Mouse (Mus musculus) thymus, adult 18-20 months (tissue): ENCODE results near the gene Rfk.

Experiments used
- DNase-seq, 2 experiments: peaks; one replicate each; pipeline ENCODE4 v3.0.0; 2022; ENCODE audit warnings: mixed read lengths in 2 of 2

Gene Rfk

DNA sequence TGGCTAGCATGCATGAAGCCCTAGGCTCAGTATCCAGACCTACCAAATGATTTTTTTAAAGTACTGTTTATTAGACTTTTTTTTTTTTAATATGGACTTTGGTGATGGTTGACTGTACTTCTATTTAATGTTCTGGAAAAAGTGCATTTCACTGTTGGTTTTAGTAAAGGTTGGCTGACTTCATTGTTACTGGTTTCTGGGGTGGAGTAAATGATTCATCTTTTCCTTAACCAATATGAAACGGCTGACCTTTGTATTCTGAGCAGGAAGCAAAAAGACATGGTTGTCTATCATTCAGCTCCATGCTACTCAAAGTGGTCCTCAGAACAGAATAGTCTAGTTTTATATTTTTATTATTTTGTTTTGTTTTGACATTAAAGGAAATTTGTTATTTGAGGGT is 8.4 kb upstream of the Rfk start:
- DNase-seq, result no peak

DNA sequence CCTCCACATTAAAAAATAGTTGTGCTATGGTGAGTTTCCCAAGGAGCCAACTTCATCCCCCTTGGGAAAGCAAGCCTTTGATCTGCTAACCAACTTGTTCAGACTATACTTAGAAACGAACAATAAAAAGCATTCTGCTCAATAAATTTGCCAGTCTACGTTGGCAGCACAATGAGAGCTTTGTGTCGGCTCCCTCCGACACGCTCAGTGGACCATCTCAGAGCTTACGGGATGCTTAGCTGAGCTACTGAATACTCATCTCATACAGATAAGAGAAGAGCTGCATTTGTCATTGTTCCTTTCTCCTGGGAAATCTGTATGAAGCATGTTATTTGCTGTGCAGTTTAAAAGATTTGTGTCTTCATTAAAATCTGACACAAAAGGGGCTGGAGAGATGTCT is 7.4 kb upstream of the Rfk start:
- no peak for DNase-seq

DNA sequence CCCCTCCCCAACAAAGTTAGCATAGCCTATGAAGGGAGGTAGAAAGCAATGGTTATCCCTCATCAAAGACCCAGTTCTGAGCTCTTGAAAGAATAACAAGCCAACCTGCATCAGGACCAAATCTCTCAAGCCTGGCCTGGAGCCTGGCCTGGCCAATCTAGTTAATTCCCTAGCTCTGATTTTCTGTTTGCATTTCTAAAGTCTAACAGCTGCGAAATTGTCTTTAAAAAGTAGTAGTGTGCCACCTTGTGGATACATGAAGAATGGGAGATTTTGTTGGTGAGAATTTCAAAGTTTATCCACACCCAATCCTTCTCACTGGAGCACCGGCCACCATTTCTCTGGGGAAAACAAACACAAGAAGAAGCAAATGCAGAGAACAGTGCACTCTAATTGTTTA is 5.4 kb upstream of the Rfk start:
- no peak for DNase-seq

DNA sequence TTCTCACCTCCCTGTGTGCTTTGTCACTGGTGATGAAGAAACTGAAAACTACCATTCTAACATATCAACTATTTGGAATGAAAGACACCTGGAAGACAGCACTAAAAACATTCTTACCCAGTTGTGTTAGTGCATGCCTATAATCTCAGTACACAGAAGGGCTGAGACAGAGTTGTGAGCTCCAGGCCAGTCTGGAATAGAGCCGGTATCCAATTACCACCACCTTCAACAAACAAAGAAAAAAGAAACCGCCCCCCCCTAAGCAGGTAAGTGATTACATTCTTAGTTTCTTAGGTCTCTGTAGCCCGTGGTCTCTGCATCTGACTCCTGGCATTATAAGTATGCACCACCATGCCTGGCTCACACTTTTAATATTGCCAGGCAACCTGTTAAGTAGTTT is 977 bp upstream of the Rfk start:
- no peak for DNase-seq

DNA sequence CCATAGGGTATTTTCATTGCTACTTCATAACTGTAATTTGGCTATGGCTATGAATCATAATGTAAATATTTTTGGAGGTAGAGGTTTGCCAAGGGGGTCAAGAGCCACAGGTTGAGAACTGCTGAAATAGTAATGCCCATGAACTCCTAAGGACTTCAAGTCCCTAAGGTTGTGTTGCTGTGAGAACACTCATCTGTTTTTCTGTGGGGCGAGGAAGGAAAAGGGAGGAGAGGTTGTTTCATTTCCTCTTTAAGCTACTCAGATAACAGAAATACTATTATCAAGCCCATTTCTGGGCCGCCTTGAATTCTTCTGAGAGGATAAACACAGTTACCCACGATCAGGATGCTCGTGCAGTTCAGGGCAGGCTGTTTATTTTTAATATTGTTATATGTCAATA is 3.0 kb downstream of the Rfk start:
- DNase-seq, result no peak

DNA sequence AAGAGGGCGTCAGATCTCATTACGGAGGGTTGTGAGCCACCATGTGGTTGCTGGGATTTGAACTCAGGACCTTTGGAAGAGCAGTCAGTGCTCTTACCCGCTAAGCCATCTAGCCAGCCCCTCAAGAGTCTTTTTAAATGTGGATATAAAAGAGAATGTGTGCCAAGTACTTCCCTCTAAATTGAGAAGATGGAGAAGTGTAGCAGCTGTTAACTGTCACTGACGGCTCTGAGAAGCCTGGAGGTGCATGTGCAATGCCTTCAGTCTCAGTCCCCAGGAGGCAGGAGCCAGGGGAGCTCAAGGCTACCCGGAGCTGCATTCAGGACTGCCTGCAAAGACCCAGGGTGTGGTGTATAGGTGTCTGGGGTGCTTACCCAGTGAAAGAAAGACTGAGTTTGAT is 4.1 kb downstream of the Rfk start:
- DNase-seq, result no peak

DNA sequence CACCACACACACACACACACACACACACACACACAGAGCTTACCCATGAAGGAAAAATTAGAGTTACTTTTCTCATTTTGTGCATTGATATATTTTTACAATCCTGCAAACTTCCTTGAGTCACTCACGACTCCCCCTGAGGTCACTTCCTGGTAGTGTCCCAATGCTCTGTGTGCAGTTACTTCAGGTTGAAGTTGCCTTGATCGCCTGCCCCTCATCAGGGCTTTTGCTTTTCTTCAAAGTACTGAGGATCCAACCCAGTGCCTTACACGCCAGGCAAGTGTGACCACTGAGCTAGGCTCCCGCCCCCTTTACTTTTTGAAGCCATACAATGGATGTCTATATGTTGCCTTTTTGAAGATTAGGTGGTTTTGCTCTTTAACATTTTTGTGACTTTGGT is 6.1 kb downstream of the Rfk start:
- no peak for DNase-seq

DNA sequence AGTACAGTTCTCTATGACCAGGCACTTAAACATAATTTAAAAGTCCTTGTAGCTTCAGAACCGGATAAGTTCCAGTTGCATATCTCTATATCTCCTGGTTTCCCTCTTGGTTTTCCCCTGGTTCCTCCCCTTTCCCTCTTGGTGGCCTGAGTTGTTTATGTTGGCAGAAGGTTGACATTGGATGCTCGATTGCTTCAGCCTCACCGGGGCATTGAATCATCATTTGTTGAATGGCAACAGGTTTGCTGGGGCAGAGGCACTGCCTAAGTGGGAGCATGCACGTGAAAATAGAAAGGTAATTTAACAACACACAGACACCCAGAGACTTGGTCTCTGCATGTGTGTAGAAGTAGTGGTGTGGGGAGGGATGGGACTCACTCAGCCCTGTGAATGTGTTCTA is 6.7 kb downstream of the Rfk start:
- DNase-seq, result no peak

DNA sequence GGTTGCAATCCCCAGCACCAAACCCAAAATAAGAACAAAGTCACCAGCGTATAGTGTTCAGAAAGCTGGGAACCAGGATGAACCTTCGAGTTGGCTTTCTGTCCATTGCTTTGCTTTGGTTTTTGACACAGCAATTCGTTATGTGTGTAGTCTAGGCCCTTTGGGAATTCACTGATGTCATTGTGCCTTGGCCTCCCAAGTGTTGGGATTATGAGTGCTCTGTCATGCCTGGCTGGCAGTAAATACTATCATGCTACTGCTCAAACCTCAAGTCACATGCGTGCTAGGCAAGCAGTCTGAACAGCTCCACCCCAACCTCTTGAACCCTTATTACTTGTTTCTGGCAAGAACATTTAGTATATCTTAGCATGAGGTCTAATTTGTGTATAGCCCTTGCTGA is 9.3 kb downstream of the Rfk start:
- no peak for DNase-seq

DNA sequence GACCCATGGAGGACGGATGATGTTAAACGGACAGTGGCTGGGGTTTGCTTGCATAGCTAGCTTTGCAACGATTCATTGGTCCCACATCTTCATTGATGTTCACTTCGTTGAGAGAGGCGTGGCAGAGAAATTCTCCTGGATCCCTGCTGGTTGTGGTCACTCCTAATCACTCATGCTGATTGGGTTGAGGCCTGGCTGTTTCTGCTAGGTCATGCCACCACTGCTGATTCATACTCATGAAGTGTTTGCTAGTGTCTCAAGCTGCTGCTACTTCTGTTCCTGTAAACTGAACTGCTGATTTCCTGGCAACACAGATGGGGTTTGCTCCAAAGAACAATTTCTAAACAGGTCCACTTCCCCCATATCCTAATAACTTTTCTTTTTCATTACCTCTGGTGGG is 13.0 kb downstream of the Rfk start:
- DNase-seq, result no peak

DNA sequence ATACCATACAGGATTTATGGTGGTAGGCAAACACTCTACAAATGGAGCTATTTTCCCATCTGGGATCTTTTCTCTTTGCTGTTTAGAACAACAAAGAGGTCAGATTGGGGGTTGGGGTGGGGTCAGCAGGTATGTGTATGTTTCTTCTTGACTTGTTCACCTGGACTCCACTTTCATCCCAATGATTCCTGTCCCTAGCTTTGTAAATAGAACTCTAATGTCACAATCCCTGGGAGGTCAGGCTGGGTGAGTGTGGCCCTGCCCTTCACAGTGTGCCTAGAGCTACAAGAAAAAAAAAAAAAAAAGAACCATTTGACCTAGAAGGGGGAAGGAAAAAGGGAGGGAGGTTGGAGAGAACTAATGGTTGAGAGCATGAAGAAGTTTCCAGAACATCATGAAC is 14.7 kb downstream of the Rfk start:
- no peak for DNase-seq

DNA sequence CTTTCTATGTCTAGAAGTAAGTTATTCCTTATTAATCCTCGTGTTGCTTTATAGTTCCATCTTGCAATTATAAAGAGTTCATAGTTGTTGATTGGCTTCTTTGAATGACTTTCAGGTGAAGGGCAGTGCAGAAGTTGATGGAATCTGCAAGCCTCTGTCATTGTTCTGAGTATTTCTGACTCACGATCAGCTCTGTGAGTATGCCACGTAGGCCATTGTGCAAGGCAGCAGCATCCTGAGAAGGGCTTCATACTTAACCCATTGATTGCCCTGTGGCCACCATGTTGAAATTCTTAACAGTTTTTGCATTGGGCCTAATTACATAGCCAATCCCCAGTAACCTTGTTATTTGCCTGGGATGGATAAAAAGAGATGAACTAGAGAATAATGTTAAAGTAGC is 15.5 kb downstream of the Rfk start:
- DNase-seq, result no peak

DNA sequence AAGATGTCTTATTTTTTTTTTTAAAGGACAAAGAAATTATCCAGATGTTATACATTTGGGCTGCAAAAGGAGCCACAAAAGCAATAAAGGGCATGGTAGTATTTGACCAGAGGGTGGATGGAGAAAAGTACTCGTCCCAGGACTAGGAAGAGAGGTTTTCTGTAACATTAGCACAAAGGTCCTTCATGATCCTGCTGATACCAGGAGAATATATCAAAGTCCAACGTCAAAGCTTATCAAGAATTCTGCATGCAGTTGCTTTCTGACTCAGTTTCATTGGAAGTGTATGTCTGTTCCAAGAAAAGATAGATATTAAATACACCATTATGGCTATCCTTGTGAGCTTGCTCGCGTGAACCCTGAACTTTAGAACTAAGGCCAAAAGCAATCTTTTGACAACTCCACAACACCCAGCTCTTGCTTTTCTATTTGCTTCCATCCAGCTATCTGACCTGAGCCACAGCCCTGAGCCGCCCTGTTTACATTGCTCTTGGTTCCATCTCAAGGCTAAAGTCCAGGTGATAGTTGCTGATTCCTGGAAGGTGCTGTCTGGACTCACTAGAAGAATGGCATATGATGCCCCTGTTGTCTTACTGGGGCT is 16.7 kb downstream of the Rfk start:
- no peak for DNase-seq

DNA sequence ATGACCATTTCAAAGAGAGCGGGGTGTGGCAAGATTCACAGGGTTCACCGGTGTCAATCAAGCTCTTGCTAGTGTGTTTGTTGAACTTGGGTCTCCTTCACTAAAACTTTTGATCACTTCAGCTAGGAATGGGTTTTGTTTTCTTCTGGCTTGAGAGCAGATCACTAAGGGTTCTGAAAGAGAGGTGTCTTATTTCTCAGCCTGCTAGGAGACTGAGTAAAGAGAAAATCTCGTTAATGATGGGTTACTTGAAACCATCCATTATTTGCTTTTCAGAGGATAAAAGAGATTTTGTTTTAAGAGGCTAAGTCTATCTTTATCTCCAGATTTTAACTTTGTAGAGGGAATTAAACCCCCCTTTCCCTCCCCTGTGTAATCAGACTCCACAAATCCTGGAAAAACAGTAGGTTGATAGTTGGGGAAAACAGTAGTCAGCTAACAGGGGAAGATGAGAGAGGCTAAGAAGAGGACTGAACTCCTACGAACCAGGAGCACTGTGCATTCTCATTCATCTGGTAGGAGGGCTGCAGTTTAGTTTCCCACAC is 19.1 kb downstream of the Rfk start:
- no peak for DNase-seq

DNA sequence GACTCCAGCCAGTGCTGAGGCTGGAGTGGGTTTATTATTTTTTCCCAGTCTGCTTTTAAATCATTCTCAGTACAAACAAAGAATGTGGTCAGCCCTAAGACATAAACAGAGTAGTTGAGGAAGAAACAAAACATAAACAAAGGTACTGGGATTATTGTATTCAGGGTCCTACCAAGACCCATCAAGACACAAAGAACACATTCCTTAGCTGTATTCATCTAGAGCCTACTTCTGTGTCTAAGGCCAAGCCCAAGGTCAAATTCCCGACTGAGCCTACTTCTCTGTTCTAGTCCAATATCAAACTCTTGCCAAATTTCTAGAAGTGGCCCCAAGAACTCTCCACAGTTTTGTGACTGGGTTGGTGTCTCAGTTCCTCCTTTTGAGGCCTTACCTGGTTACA is 24.0 kb downstream of the Rfk start:
- no peak for DNase-seq

DNA sequence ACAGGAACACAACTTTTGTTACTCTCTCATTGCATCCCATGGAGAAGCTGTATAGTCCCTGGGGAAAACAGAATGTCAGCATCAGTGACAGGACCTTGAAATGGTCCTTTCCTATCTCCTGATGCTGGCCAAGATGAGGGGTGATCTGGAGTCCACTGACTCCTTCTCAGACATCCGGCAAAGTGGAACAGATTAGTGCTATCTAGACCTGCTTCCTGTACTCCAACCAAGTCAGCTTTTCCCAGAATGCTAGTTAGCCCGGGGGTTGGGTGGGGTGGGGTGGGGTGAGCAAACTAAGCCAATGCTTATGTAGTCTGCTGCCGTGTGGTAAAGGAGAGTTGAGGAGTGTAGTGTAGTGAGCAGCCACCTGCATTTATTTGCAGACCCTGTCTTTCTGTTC is 29.5 kb downstream of the Rfk start:
- DNase-seq, result no peak

DNA sequence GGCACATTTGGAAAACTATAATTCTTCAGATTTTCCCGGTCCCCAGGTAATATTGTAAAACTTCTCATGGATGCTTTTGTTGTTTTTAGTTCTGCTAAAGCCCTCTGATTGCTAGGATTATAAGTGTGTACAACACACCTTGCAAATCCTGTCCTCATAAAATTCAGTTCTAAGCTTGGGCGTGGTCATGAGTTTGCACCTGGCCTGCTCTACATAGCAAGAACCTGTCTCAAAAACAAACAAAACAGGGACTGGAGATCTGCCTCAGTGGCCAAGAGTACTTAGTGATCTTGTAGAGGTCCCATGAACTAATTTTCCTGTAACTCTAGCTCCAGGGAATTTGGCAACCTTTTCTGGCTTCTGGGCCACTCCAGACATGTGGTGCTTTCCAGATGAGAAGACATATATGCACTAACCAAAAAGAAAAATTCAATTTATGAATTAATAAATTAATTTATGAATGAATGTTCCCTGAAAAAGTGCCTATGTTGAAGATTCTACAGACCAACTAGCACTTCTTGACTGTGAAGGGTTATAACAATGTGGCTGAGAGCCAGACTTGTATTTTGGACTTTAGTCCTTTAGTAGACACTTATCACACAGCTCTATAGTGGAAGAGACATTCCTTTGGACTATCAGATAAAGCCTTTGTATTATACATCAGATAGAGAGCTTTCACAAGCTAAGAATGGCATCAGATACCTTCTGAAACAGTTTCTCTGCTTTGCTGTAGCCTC is 34.1 kb downstream of the Rfk start:
- DNase-seq, result no peak

DNA sequence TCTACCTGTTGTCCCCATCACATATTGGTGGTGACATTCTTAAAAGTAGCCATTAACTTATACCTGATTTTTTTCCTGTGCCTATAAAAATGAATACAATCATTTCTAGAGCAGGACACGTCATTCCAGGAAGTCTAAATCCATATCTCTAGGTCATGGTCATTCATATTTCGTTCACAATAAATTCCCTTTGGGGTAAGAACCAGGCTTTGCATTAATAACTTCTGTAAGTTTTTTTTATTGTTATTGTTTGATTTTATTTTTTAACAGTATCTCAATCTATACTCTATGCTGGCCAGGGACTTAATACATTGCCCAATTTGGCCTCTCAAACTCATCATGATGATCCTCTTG is 34.7 kb downstream of the Rfk start:
- no peak for DNase-seq

DNA sequence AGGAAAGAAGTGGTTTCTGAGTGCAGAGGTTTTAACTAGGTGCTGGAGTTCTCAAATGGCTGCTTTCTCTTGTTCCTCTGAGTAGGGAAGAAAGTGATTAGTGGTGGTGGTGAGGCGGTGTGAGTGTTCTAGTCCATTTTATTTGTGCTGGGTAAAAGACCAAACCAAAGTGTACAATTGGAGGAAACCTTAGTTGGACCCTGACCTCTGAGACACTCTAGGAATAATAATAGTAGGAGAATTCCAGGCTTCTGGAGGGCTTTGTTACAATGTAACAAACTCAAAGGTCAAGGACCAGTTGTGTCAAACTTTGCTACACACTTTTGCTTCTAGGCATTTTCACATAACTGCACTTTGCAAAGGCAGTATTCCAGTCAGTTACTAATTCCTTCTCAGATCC is 42.8 kb downstream of the Rfk start:
- no peak for DNase-seq

DNA sequence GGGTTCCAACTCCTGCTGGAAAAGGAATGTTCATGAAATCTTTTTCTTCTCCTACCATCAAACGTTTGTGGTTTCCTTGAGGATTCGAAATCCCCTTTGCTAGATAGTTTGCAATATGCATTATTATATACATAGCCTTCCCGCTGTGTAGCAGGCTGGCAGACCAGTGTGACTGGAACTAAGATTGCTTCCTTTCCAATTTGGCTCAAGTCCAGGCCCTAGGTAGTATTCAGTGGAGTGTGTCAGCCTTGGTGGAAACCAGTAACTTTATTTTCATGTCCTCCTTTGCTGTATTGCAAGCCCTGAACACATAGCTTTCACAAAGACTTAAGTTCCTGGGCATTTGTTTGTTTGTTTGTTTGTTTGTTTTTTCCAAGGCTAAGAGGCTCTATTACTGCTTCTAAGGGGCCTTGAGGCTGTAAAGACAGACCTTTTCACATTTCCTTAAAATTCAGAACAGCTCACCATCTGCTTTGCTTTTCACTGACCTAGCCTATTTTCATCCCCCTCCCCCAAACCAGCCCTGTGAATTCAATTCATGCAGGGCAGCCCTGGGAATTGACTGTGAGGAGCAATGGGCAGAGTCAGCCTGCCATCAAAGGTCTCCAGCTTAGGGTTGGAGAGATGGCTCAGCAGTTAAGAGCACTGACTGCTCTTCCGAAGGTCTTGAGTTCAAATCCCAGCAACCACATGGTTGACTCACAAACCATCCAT is 45.8 kb downstream of the Rfk start:
- no peak for DNase-seq

DNA sequence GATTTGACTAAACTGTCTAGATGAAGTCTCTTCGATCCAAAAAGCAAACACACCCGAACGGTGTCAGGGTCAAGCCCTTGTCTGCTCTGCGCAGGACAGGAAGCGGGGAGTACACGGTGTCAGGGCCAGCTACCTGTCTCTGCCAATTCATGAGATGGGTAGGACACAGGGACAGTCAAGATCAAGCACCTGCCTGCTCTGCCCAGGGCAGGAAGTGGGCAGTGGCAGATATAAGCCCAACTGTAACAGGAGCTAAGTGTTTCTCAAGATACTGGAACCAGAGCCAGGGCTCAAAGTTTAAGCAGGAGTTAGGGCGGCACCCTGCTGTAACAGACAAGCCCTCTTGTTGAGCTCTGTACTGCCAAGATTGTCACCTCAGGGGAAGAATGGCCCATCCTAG is 49.7 kb downstream of the Rfk start:
- no peak for DNase-seq
